Mouse (Mus musculus) cerebellum, adult 18-20 months (tissue): ENCODE data around the gene Gpr50.

Source experiments
- DNase-seq, 2 experiments: peaks; one replicate each; pipeline ENCODE4 v3.0.0; 2021

Gpr50 gene

DNA sequence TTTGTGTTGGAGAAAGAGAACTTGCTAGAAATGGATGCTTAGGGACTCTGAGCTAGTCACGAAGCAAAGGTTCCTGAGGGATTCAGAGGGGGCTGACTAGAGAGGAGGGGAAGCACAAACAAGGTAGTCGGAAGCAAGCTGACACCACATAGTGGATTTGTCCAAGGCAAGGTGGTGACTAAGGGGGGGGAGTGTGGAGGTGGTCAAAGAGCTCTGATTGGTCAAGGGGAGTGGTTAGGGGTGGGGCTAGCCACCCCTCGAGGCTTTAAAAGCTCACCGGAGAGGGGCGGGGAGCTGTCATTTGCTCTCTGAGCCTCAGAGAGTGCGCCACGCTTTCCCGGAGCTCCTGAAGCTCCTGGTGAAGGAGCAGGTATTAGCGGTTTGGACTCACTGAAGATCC, at the start of gene Gpr50:
Gpr50 (plus strand) TSS at position 294 of the 400 bp plus-strand sequence.
- no peak for DNase-seq

DNA sequence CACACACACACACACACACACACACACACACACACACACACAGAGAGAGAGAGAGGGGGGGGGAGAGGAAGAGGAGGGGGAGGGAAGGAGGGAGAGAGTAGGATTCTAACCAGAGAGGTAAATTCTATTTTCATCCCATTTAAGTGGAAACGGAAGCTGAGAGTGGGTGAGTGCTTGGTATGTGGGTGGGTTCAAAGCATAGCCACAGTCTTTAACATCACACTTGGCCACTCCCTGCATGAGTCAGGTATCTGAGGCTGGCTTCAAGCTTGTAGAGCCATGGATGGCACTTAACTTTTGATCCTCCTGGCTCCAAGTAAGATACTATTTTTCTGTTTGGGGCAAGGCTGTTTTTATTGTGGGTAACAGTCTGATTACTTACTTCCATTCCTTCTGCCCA, 41.2 kb upstream of the Gpr50 start:
- no peak for DNase-seq

DNA sequence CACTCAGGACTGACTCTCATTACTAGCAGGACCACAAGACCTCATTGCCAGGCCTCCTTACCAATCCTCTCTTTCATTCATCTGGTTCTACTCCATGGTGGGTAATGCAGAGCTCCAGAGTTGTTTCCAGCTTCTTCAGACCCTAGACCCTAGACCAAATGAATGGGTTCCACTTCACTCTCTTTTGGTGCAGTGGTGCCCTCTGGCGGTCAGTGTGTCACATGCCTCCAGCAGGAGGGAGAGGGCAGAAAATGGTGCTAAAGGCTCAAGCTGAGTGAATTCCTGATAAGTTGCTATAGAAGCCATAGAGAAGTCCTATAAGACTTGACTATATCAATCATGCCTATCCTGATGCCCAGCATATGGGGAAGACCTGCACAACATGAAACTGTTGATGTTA, 39.6 kb upstream of the Gpr50 start:
- DNase-seq: peak; percentile 8 to 21

DNA sequence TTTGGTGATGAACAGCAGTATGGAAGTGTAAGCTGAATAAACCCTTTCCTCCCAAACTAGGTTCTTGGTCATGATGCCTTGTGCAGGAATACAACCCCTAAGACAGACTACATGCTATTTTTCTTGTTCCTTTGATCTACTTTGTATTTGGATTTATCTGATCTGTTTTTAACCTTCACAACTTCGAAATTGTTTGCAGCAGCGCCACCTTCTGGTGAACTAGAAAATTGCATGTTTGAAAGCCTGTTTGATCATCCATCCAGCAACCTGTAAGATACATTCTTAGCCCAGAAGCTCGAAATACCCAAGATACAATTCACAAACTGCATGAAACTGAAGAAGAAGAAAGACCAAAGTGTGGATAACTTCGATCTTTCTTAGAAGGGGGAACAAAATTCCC, 35.2 kb upstream of the Gpr50 start:
- peak; percentile 26 to 53 for DNase-seq

DNA sequence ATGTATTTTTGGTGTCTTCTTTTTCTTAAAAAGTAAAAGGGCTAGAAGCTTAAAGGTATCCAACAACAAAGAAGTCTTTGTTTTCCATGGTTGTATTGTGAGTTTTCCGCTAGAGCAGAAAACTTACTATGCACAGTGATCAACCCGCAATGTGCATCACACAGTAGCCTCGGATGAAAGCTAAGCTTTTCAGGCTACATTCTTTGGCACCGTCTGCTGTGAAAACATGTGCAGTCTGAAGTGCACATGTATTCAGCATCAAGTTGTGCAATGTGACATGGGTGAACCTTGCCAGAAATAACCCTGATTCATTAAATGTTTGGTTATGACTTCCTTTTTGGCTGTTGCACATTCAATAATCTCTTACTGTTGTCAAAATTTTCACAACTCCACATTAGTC, 32.8 kb upstream of the Gpr50 start:
- no peak for DNase-seq

DNA sequence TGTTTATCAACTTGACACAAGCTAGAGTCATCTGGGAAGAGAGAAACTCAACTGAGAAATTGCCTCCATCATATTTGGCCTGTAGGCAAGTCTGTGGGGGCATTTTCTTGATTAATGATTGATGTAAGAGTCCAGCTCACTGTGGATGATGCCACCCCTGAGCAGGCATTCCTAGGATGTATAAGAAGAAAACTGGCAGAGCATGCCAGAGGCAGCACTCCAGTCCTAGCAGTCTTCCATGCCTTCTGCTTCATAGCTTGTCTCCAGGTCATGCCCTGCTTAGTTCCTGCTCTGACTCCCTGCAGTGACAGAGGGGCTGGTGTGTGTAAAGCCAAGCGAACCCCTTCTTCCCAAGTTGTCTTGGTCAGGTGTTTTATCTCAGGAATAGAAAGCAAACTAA, 32.3 kb upstream of the Gpr50 start:
- DNase-seq: no peak

DNA sequence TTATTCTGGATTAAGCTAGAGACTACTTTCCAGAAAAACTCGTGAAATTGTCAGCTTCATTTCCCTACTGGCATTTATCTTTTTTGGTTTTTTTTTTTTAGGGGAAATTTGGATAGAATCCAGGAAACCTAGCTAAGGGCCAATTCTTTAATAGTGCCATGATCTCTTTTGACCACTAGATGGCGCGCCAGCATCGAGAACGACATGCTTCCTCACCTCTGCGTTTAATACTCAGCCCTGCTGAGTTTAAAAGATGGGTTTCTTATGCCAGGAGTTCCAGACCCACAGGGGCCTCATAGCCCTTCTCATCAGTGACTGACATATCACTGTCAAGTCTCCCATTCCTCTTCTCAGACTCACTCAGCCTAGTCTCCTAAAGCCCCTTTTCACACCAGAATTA, 15.5 kb upstream of the Gpr50 start:
- peak; percentile 46 to 68 for DNase-seq

DNA sequence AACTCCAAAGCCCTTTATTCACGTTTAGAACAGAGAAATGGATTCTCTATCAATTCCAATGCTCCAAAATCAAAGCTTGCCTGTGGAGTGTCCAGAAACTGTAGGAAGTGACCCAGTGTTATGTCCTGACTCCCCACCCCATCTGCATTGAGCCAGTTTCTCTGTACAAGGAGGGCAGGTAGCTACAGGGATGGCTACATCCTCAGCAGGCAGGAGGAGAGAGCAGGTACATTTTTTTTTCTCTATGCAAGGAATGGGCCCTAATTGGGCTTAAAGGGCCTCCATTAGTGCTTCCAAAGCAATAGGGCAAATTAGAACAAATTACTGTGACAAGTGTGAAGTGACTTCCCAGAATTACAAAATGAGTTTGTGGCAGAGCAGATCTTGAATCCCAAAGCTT, 15.0 kb upstream of the Gpr50 start:
- DNase-seq: no peak

DNA sequence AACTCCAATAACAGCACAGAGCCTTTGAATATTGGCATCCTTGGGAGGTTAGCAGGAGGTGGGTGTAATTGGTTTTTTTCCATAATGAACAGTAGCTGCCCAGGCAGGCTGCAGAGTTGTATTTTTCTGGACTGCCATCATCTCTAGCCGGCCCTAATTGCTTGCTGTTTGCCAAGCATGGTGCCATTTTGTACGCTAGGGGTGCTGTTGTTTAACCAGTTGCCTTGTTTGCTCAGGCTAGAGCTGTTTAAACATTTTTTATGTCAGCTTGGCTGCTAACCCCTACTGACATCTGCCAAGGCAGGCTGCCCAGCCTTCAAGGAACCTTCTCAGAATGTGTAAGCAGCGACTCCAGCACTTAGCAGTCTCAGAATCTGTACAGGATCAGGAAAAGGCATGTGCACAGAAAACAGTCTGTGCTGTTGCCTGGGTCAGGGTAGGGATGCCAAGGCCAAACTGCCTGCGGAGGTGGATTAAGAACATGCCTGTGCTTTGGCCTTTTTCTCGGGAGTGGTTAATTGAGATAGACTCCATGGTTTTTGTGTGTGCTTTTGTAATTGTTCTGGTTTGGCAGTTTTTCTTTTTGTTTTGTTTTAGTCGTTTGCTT, 14.5 kb upstream of the Gpr50 start:
- DNase-seq: peak; percentile 36 to 45

DNA sequence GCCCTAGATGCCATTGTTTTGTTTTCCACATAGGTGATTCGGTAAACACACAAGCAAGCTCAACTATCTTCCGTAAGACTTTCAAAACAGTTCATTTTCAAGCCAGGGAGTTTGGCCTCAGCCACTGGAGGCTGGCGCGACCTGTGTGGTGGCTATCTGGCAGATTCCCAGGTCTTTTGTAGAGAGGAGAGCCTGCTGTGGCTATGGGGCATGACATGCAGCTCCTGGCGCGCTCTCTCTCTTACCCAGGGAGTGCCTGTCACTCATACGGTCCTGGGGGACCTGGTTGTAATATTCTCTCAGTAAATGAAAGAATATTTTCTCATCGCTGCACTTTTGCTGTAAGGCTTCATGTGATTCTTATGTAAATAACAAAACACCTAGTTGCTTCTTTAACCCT, 13.5 kb upstream of the Gpr50 start:
- DNase-seq: peak in 1 of 2 experiments; percentile 1

DNA sequence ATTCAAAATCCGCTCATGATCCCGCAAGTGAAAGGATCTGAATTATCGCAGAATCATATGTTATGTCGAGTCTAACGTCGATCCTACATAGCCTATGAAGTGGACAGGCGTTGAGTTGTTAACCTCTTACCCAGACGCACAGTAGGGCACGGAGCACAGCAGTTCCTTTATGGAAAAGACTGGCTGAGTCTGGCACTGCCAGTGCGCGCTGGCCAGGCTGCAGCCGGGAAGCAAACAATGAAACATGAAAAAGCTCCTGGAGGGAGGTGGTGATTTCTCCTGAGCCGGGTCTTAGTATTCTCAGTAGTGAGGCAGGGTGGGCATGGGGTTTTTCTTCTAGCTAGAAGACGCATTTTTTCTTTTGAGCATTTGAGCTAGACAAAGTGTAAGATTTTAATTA, 1.7 kb upstream of the Gpr50 start:
- no peak for DNase-seq

DNA sequence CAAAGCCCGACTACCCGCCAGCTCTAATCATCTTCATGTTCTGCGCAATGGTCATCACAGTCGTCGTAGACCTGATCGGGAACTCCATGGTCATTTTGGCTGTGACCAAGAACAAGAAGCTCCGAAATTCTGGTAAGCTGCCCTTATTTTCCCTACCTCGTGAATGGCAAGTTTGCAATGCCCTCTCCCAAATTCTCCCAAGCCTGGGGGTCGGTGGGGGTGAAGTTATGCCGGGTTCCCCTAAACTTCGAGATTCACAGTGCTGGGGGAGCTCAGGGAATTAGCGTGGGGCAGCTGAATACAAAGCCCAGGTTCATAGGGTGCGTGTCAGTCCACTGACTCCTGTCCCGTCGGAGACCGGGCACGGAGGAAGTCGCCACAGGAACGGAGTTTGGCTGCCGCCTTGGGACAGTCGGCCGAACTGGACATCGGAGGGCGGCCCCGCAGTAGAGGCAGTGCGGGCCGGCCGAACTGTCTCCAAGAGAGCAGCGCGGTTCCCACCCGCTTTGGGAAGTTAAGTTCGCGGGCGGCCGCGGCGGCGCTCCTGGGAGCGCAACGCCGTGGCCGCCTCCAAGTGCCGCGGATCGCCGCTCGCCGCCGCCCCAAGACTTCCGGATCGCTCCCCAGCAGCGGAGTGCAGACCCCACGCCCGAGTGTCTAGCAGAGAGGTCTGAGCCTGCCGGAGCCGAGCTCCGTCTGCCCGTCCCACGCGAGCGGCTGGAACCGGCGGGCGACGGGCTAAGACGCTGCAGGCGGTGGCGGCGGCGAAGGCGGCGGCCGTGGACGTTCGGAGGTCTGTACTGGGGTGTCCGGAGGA, 612 bp downstream of the Gpr50 start:
- no peak for DNase-seq

DNA sequence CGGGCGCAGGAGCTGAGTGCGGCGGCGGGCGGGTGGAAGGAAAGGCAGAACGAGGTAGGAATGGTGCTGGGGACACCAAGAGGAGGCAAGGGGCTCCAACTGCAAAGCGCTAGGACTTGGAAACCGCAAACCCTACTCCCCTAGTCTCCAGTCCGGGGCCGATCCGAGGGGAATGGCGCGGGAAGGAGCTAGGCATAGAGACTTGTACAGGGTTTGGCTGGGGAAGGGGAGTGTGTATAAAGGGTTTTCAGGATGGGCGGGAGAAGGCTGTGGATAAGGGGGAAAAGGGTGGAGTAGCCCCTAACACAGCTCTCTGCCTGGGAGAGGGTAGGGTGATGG, 1.2 kb downstream of the Gpr50 start:
- DNase-seq: no peak

DNA sequence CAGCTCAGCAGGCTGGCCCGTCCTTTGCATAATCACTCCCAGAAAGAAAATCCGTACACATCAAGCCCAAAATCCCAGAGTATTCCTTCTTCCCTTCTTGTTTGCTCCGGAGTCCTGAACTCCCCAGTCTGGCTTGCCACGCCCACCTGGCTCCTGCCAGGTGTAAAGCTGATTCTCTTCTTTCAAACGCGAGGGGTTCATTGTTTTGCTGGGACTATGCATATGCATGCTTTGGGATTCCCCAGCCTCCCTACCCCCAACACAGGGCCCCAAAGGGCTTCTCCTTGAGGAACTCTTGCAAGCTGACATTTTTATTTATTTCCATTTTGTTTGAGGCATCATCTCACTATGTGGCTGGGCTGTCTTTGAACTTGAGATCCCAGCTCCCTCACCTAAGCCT, 6.8 kb downstream of the Gpr50 start:
- no peak for DNase-seq

DNA sequence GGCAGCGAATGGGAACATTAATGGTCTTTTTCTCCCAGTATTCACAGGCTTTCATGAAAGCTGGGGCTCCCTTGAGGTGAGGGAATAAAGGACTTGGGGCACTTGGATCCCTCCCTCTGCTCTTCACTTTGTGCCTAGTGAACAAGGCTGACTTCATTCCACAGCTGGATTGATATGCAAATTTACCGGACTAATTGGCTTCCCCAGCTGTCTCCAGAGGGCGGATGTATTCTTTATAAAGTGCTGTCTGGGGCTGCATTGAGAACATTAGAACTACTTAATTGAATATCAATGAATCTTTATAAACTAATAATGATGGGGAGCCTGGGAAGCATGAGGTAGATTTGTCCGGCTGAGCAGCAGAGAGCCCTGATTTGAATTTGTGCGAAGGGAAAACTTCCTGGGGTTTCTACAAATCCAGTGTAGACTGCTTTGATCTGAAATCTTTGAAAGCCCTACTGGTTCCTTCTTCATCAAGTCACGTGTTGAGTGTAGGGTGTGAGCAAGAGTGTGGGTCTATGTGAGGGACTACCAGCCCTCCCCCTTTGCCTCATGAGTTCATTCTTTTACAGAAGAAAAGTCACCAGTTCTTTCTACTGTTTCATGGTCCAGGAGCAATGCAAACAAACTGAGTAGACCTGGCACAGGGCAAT, 37.5 kb downstream of the Gpr50 start:
- no peak for DNase-seq
